Mouse (Mus musculus) limb, embryonic 13.5 days (tissue): ENCODE measurements at regions not wholly inside any gene's neighbourhood (a gene's known extent, or its start where the extent isn't known, plus 50 kb on each side); places are given as distances from the start of the nearest gene placed in this dataset.

Experiments
- ATAC-seq: fragments of 200-750 bp; cut with Nextera tagmentation; 2 replicates; pipeline ENCODE4 v1.8.0; 2017; ENCODE audit warnings: low read depth, moderate number of reproducible peaks, moderate TSS enrichment; ENCODE audit not compliant: low FRiP score
- H3K27ac ChIP-seq: fragments of 300-500 bp; sonication (generic); 2 replicates; pipeline ENCODE4 v1.5.1; 2015; ENCODE audit warnings: inconsistent platforms, mild to moderate bottlenecking, moderate library complexity
- H3K27me3 ChIP-seq: fragments of 300-500 bp; sonication (generic); 2 replicates; pipeline ENCODE4 v1.6.1; 2015; ENCODE audit warnings: mild to moderate bottlenecking, inconsistent platforms
- H3K36me3 ChIP-seq: fragments of 300-500 bp; sonication (generic); 2 replicates; pipeline ENCODE4 v1.6.1; 2015; ENCODE audit warnings: inconsistent platforms, mild to moderate bottlenecking, moderate library complexity
- H3K4me1 ChIP-seq: fragments of 300-500 bp; sonication (generic); 2 replicates; pipeline ENCODE4 v1.6.1; 2015; ENCODE audit warnings: inconsistent platforms
- H3K4me2 ChIP-seq: fragments of 300-500 bp; sonication (generic); replicated peaks from 2 replicates; pipeline ENCODE4 v1.6.1; 2015; ENCODE audit warnings: inconsistent platforms, mild to moderate bottlenecking, moderate library complexity
- H3K4me3 ChIP-seq: fragments of 300-500 bp; sonication (generic); 2 replicates; pipeline ENCODE4 v1.5.1; 2015; ENCODE audit warnings: moderate library complexity, mild to moderate bottlenecking, inconsistent platforms
- H3K9ac ChIP-seq: fragments of 300-500 bp; sonication (generic); 2 replicates; pipeline ENCODE4 v1.6.1; 2015; ENCODE audit warnings: mild to moderate bottlenecking, inconsistent platforms
- H3K9me3 ChIP-seq: fragments of 300-500 bp; sonication (generic); 2 replicates; pipeline ENCODE4 v1.6.1; 2016; ENCODE audit warnings: inconsistent platforms
- WGBS: fragments of 180-500 bp; shearing (Covaris S2); methylation state at CpG from one replicate; pipeline ENCODE4 v1.1.7; 2015; 5-methylcytosine and 5-hydroxymethylcytosine counted together

- Histone ChIP-seq H3K4me3 (no peak overlapping the region), H3K36me3 (no peaks in the 10 kb centered on the region), H3K27ac (no peak overlapping the region), H3K4me1 (no peaks in the 10 kb centered on the region), H3K27me3 (no peaks in the 10 kb centered on the region), H3K9ac (no peak overlapping the region), H3K9me3 (no peaks in the 10 kb centered on the region), H3K4me2 (no peak overlapping the region)
- 35% methylated on average over 4 of the region's 4 CpGs for WGBS
- ATAC-seq: no peak
These were observed 187.9 kb downstream of the Rnd3 start for GRCm38 (mm10) chr2:50961049-50961448.

- WGBS: 93% methylated on average over 9 of the region's 9 CpGs
- H3K9ac ChIP-seq: no peak overlapping the region
- no peak for ATAC-seq
- no peak overlapping the region for H3K27ac ChIP-seq
- no peaks in the 10 kb centered on the region for H3K27me3 ChIP-seq
- H3K36me3 ChIP-seq: no peaks in the 10 kb centered on the region
- H3K4me3 ChIP-seq: no peak overlapping the region
- H3K9me3 ChIP-seq: no peaks in the 10 kb centered on the region
- H3K4me1 ChIP-seq: no peaks in the 10 kb centered on the region
- H3K4me2 ChIP-seq: no peak overlapping the region
These were observed 189.6 kb downstream of the Rnd3 start for GRCm38 (mm10) chr2:50959323-50959722.

GRCm38 (mm10) chr2:50954361-50955066 is 194.4 kb downstream of the Rnd3 start:
- Histone ChIP-seq H3K27ac (no peak overlapping the region), H3K4me1 (no peaks in the 10 kb centered on the region), H3K36me3 (no peaks in the 10 kb centered on the region), H3K4me2 (no peak overlapping the region), H3K4me3 (no peak overlapping the region), H3K9ac (no peak overlapping the region), H3K27me3 (no peaks in the 10 kb centered on the region), H3K9me3 (no peaks in the 10 kb centered on the region)
- ATAC-seq: no peak
- 64% methylated on average over 6 of the region's 6 CpGs for WGBS

- H3K4me3 ChIP-seq: no peak overlapping the region
- H3K27me3 ChIP-seq: no peaks in the 10 kb centered on the region
- H3K36me3 ChIP-seq: no peaks in the 10 kb centered on the region
- WGBS: 85% methylated on average over 3 of the region's 3 CpGs
- no peak for ATAC-seq
- H3K4me1 ChIP-seq: no peaks in the 10 kb centered on the region
- H3K9ac ChIP-seq: no peak overlapping the region
- H3K27ac ChIP-seq: no peak overlapping the region
- no peak overlapping the region for H3K4me2 ChIP-seq
- no peaks in the 10 kb centered on the region for H3K9me3 ChIP-seq
These were observed 197.9 kb downstream of the Rnd3 start for GRCm38 (mm10) chr2:50951027-50951426.

DNA sequence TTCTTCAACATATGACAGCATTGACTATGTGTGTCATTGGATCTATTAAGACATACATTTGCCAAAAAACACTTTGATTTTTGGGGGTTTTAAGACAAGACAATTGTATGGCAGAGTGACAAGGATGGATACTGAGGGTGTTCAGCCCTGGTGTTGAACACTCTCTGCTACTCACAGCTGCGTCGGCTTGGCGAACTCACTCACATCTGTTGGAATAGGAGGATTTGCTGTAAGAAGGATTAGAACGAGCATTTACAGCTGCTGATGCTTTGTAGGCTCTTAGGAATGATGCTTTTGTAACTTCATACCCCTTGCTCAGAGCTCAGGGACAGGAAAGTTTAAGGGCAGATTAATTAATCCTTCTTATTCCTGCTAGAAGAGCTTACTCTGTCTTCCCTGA is 199.2 kb downstream of the Rnd3 start:
- Histone ChIP-seq H3K9ac (no peak overlapping the region), H3K4me3 (no peak overlapping the region), H3K27ac (no peak overlapping the region), H3K4me1 (peaks cover 12% of the 10 kb centered on the region), H3K27me3 (no peaks in the 10 kb centered on the region), H3K4me2 (no peak overlapping the region), H3K9me3 (no peaks in the 10 kb centered on the region), H3K36me3 (no peaks in the 10 kb centered on the region)
- ATAC-seq: no peak
- WGBS: 72% methylated on average over 4 of the region's 4 CpGs

DNA sequence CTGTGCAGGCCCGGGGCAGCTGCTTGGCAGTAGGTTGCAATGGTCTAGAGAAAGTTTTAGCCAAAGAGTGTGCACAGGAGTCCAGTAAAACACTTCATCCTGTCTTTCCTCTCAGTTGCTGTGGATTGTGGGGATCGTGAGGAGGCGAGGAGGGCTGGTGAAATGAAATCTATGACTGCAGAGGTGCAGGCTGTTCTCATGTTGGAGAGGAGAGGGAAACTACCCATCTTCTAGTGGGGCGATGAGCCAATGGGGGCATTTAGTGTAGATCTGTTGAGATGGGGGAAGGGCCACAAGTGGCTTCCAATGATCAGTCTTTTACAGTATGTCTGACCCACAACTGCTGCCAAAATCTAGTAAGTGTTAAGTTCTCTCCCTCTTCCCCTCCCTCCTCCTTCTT is 203.4 kb downstream of the Rnd3 start:
- Histone ChIP-seq H3K4me2 (no peak overlapping the region), H3K4me3 (no peak overlapping the region), H3K27ac (peak overlapping the region; percentile 3; the same call in 1 of the 2 replicates), H3K36me3 (no peaks in the 10 kb centered on the region), H3K27me3 (no peaks in the 10 kb centered on the region), H3K4me1 (peaks cover 30% of the 10 kb centered on the region), H3K9me3 (no peaks in the 10 kb centered on the region), H3K9ac (no peak overlapping the region)
- ATAC-seq: peak; percentile 37; the same call in 1 of the 2 replicates
- 56% methylated on average over 4 of the region's 4 CpGs for WGBS

DNA sequence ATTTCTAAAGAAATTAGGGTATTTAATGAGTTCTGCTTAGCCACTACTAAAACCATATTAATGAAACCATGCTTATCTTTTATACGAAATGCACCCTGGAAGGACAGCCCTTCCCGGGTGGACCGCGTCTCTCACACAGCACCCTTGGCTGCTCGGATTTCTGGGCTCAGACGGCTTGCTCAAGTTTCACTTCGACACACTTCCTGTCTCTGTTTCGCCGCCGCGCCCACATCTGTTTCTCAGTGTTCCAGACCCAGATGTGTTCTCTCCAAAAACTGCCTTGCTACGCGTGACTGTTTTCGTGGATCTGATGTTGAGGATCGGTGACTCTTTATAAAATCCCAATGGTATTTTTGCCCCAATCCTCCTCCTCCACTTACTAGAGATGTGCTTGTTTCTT is 205.7 kb downstream of the Rnd3 start:
- H3K4me2 ChIP-seq: peak overlapping the region; percentile 45
- no peak overlapping the region for H3K4me3 ChIP-seq
- peaks cover 30% of the 10 kb centered on the region for H3K4me1 ChIP-seq
- no peak overlapping the region for H3K27ac ChIP-seq
- ATAC-seq: peak; percentile 71; the same call in 1 of the 2 replicates
- H3K36me3 ChIP-seq: no peaks in the 10 kb centered on the region
- no peaks in the 10 kb centered on the region for H3K27me3 ChIP-seq
- H3K9ac ChIP-seq: no peak overlapping the region
- H3K9me3 ChIP-seq: no peaks in the 10 kb centered on the region
- WGBS: 37% methylated on average over 15 of the region's 15 CpGs

DNA sequence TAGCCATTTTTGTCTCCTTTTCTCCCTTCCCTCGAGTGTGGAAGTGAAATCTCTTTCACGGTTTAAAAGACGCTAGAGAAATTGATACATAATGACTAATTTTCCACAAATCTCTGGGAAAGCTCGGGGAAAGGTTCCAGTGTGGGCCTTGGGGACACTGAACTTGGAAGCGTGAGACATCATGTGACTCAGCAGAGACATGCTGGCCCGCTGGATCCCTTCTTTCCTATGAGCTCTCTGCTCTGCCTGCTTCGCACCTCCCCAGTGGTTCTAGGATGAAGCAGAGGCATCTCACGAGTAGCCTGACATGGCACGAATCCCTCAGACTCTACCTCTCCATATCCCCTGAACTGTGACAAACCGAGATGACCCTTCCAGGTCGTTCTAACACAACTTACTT is 206.2 kb downstream of the Rnd3 start:
- no peaks in the 10 kb centered on the region for H3K9me3 ChIP-seq
- H3K36me3 ChIP-seq: no peaks in the 10 kb centered on the region
- 60% methylated on average over 11 of the region's 11 CpGs for whole genome bisulfite sequencing
- H3K4me3 ChIP-seq: no peak overlapping the region
- H3K9ac ChIP-seq: no peak overlapping the region
- ATAC-seq: no peak
- peaks cover 30% of the 10 kb centered on the region for H3K4me1 ChIP-seq
- H3K4me2 ChIP-seq: peak overlapping the region; percentile 45
- no peaks in the 10 kb centered on the region for H3K27me3 ChIP-seq
- no peak overlapping the region; the same call in 1 of the 2 replicates for H3K27ac ChIP-seq

DNA sequence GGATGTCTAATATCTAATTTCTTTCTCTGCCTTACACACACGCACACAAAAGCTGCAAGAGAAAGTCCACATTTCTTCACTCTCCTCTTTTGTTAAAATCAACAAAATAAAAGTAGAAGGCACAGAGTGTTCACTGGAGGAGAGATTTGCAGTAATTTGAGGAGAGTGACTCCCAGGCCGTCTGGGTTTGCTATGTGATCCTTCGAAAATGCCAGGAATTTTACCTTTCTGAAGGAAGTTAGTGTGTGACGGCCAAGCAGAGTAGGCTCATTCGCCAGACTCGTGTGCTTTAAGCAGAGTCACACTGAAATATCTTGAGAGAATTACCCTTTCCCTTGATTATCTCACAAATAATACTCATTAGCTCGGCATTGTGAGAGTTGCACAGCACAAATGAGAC is 216.0 kb downstream of the Rnd3 start:
- 21% methylated on average over 7 of the region's 7 CpGs for WGBS
- no peaks in the 10 kb centered on the region for H3K9me3 ChIP-seq
- no peak overlapping the region for H3K4me3 ChIP-seq
- ATAC-seq: no peak
- H3K9ac ChIP-seq: no peak overlapping the region
- peak overlapping the region; percentile 53; the same call in 1 of the 2 replicates for H3K27ac ChIP-seq
- H3K4me2 ChIP-seq: no peak overlapping the region
- no peaks in the 10 kb centered on the region for H3K36me3 ChIP-seq
- peaks cover 8% of the 10 kb centered on the region for H3K4me1 ChIP-seq
- H3K27me3 ChIP-seq: no peaks in the 10 kb centered on the region

DNA sequence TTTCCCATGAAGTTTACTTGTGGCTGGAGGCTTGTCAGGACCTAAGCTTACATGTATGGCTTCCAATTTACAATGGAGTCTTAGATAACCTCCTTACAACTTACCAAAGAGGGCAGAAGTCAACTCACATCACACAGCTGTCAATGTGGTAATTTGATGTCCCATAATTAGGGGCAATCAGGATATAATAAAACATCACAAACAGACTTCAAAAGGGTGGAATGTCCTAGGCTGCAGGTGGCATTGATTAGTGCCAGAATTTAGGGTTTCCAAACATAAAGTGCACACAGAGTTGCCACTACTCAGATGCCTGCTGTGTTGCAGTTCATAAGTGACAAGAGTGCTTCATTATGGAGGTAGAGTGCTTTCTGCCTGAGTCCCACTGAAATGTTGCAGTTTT is 227.9 kb downstream of the Rnd3 start:
- Histone ChIP-seq H3K27me3 (no peaks in the 10 kb centered on the region), H3K4me1 (no peaks in the 10 kb centered on the region), H3K36me3 (no peaks in the 10 kb centered on the region), H3K27ac (no peak overlapping the region), H3K9ac (no peak overlapping the region), H3K4me3 (no peak overlapping the region), H3K4me2 (no peak overlapping the region), H3K9me3 (no peaks in the 10 kb centered on the region)
- no peak for ATAC-seq

GRCm38 (mm10) chr2:50916323-50917221 is 232.3 kb downstream of the Rnd3 start:
- Histone ChIP-seq H3K4me1 (no peaks in the 10 kb centered on the region), H3K36me3 (no peaks in the 10 kb centered on the region), H3K4me3 (no peak overlapping the region), H3K4me2 (no peak overlapping the region), H3K9ac (no peak overlapping the region), H3K9me3 (no peaks in the 10 kb centered on the region), H3K27ac (peak overlapping the region; percentile 7; the same call in 1 of the 2 replicates), H3K27me3 (no peaks in the 10 kb centered on the region)
- ATAC-seq: no peak
- WGBS: 68% methylated on average over 18 of the region's 18 CpGs

DNA sequence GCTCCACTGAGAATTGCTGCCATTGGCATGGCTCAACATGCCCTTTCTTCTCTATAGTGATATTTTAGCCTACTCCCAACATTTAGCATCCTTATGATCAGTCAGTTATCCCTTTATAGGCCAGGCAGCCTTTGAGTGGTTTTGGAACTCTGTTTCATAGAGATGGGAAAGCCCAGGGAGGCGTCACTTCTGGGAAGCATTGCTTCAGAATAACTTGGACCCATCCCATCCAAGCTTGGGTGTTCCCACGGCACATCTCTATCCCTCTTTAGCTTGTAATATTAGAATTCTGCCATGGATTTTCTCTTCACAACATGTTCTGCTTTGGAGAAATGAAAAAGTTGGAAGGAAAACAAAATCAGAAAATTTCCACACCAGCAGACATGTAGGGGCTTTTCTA is 233.8 kb downstream of the Rnd3 start:
- Histone ChIP-seq H3K9me3 (no peaks in the 10 kb centered on the region), H3K4me3 (no peak overlapping the region), H3K27ac (no peak overlapping the region), H3K4me1 (no peaks in the 10 kb centered on the region), H3K9ac (no peak overlapping the region), H3K36me3 (no peaks in the 10 kb centered on the region), H3K4me2 (no peak overlapping the region), H3K27me3 (no peaks in the 10 kb centered on the region)
- no peak for ATAC-seq
- 87% methylated on average over 2 of the region's 2 CpGs for WGBS
